Mouse (Mus musculus): ENCODE results near the gene 2700097O09Rik.

- TF ChIP-seq CTCF (IDR thresholded peaks at IDR 0.05; ENCODE audit: low read depth) (no peak), EP300 (IDR thresholded peaks at IDR 0.05; ENCODE audit: low read depth) (no peak)
Measured at GRCm38 (mm10) chr12:54998411-54998810, 81.5 kb downstream of the 2700097O09Rik start.
